Comparison of ENCODE assay signal across 16 mouse cellular contexts in genomic region chr16:75496568-75496967, GRCm38 (mm10).
"Had no signal": no experiment of that assay in that cellular context is flagged by ENCODE, and none has a peak within 500 bp of the region (broad histone marks: within the 10 kb centered on the region; RNA-seq: fewer than 3 reads in every experiment).

No protein-coding gene starts in this region.

- H3K4me2 ChIP-seq: neural tube, embryonic 13.5 days; neural tube, embryonic 15.5 days; stomach, embryonic 15.5 days had no signal

- H3K4me1 ChIP-seq: neural tube, embryonic 13.5 days; neural tube, embryonic 15.5 days; stomach, embryonic 15.5 days had no signal

- H3K36me3 ChIP-seq: neural tube, embryonic 13.5 days; neural tube, embryonic 15.5 days; stomach, embryonic 15.5 days had no signal

- H3K9me3 ChIP-seq: neural tube, embryonic 13.5 days; neural tube, embryonic 15.5 days; stomach, embryonic 15.5 days had no signal

- H3K9ac ChIP-seq: neural tube, embryonic 13.5 days; neural tube, embryonic 15.5 days; stomach, embryonic 15.5 days had no signal

- DNase-seq: retina, postnatal 1 day; right cerebral cortex, adult 18-20 months; right cerebral cortex, postnatal 14 days; right cerebral cortex, postnatal 25 days; right cerebral cortex, postnatal 4 days; spleen, adult 18-20 months; thymus, adult 18-20 months; thymus, adult 2 months; thymus, postnatal 14 days; thymus, postnatal 25 days; thymus, postnatal 36 days; thymus, postnatal 4 days had no signal

- H3K27me3 ChIP-seq: neural tube, embryonic 13.5 days; neural tube, embryonic 15.5 days; stomach, embryonic 15.5 days had no signal

- H3K4me3 ChIP-seq: neural tube, embryonic 13.5 days; neural tube, embryonic 15.5 days; stomach, embryonic 15.5 days had no signal

- H3K27ac ChIP-seq: neural tube, embryonic 13.5 days; neural tube, embryonic 15.5 days; stomach, embryonic 15.5 days; stomach, postnatal 0 days had no signal
